ENCODE assay signal across 10 mouse cellular contexts in genomic region chrX:130875289-130875688, GRCm38 (mm10).
DNase-seq lines count a peak whose midpoint lies in the region; ATAC-seq lines count a peak whose summit lies in the region.
"Had no signal": no experiment of that assay in that cellular context is flagged by ENCODE, and none has a peak within 500 bp of the region (broad histone marks: within the 10 kb centered on the region; RNA-seq: fewer than 3 reads in every experiment).

No protein-coding gene starts in this region.

- H3K4me3 ChIP-seq in embryonic facial prominence, embryonic 11.5 days (ENCODE audit: low read depth, low read length): no peak overlapping the region
- H3K4me3 ChIP-seq in embryonic facial prominence, embryonic 10.5 days: no peak overlapping the region
- H3K4me3 ChIP-seq: limb, embryonic 15.5 days; neural tube, embryonic 12.5 days had no signal

- no peak overlapping the region for H3K9ac ChIP-seq in embryonic facial prominence, embryonic 11.5 days (replicated peaks; ENCODE audit: low read length)
- H3K9ac ChIP-seq: limb, embryonic 15.5 days; neural tube, embryonic 12.5 days had no signal

- H3K4me2 ChIP-seq in embryonic facial prominence, embryonic 11.5 days (ENCODE audit: low read depth, low read length): no peak overlapping the region
- H3K4me2 ChIP-seq: limb, embryonic 15.5 days; neural tube, embryonic 12.5 days had no signal

- H3K27ac ChIP-seq in embryonic facial prominence, embryonic 11.5 days (replicated peaks; ENCODE audit: low read depth, low read length): no peak overlapping the region
- H3K27ac ChIP-seq in embryonic facial prominence, embryonic 10.5 days (replicated peaks): no peak overlapping the region
- H3K27ac ChIP-seq: limb, embryonic 15.5 days; neural tube, embryonic 12.5 days had no signal

- no peaks in the 10 kb centered on the region for H3K4me1 ChIP-seq in embryonic facial prominence, embryonic 11.5 days (ENCODE audit: control insufficient read depth, insufficient read depth, low read length)
- no peaks in the 10 kb centered on the region for H3K4me1 ChIP-seq in embryonic facial prominence, embryonic 10.5 days
- H3K4me1 ChIP-seq: limb, embryonic 15.5 days; neural tube, embryonic 12.5 days had no signal

- 41% methylated on average over 3 of the region's 3 CpGs for WGBS in embryonic facial prominence, embryonic 11.5 days
- 64% methylated on average over 3 of the region's 3 CpGs for WGBS in embryonic facial prominence, embryonic 10.5 days

- peak; percentile 20 for DNase-seq in embryonic facial prominence, embryonic 11.5 days (ENCODE audit: low spot score)
- DNase-seq in embryonic facial prominence, embryonic 10.5 days (ENCODE audit: low spot score): no peak
- peak; percentile 2 to 8 for DNase-seq in left cerebral cortex, postnatal 25 days (ENCODE audit: low spot score in 2 of 2)
- DNase-seq in left cerebral cortex, adult 9 months (ENCODE audit: low spot score in 2 of 2): no peak
- peak; percentile 15 to 17 for DNase-seq in right cerebral cortex, postnatal 10 days (ENCODE audit: low spot score in 2 of 2)
- DNase-seq in right cerebral cortex, postnatal 14 days: no peak
- no peak for DNase-seq in c-Kit-positive CD71-positive TER-119-positive erythroid progenitor cells, embryonic 14.5 days (ENCODE audit: low spot score)

- no peak for ATAC-seq in embryonic facial prominence, embryonic 11.5 days (replicated peaks; ENCODE audit: insufficient number of reproducible peaks, low FRiP score, low TSS enrichment, low read depth)
- no peak for ATAC-seq in inflammation-experienced regulatory T-cells, adult 6 months

- no peaks in the 10 kb centered on the region for H3K36me3 ChIP-seq in embryonic facial prominence, embryonic 11.5 days (replicated peaks; ENCODE audit: control insufficient read depth, insufficient read depth, low read depth, low read length)
- H3K36me3 ChIP-seq in embryonic facial prominence, embryonic 10.5 days (replicated peaks): no peaks in the 10 kb centered on the region
- H3K36me3 ChIP-seq: limb, embryonic 15.5 days; neural tube, embryonic 12.5 days had no signal

- H3K9me3 ChIP-seq in embryonic facial prominence, embryonic 11.5 days (replicated peaks; ENCODE audit: control insufficient read depth, low read length): no peaks in the 10 kb centered on the region
- H3K9me3 ChIP-seq in embryonic facial prominence, embryonic 10.5 days: no peaks in the 10 kb centered on the region
- H3K9me3 ChIP-seq: limb, embryonic 15.5 days; neural tube, embryonic 12.5 days had no signal

- intact Hi-C loops in left cerebral cortex, postnatal 25 days (cut with DNase I): no loop called here

- no peaks in the 10 kb centered on the region for H3K27me3 ChIP-seq in embryonic facial prominence, embryonic 11.5 days (ENCODE audit: control insufficient read depth, insufficient read depth, low read length)
- H3K27me3 ChIP-seq in embryonic facial prominence, embryonic 10.5 days (replicated peaks; ENCODE audit: low read depth, poor library complexity, severe bottlenecking): peaks cover 6% of the 10 kb centered on the region; the same call in 1 of the 2 replicates
- H3K27me3 ChIP-seq: limb, embryonic 15.5 days; neural tube, embryonic 12.5 days had no signal

Comparison
In these comparisons a context has a peak if more than half of its experiments do, and no peak if none do; other contexts are left out.
1. DNase-seq: peak in embryonic facial prominence, embryonic 11.5 days (single experiment), left cerebral cortex, postnatal 25 days (2 of 2) and right cerebral cortex, postnatal 10 days (2 of 2); none in embryonic facial prominence, embryonic 10.5 days (single experiment), left cerebral cortex, adult 9 months (0 of 2), right cerebral cortex, postnatal 14 days (single experiment) and c-Kit-positive CD71-positive TER-119-positive erythroid progenitor cells, embryonic 14.5 days (single experiment).